Mouse (Mus musculus) G1E (cell line): ENCODE results near the gene Ndufb10.

Experiments used
- CTCF ChIP-seq: IDR thresholded peaks from 2 replicates; pipeline ENCODE4 v1.5.1; 2012; ENCODE audit warnings: low read depth, low read length, inconsistent platforms, mixed read lengths
- POLR2AphosphoS5 ChIP-seq: IDR thresholded peaks from 2 replicates; pipeline ENCODE4 v1.6.1; 2012; ENCODE audit warnings: low read depth, low read length, inconsistent platforms; ENCODE audit not compliant: insufficient replicate concordance

DNA sequence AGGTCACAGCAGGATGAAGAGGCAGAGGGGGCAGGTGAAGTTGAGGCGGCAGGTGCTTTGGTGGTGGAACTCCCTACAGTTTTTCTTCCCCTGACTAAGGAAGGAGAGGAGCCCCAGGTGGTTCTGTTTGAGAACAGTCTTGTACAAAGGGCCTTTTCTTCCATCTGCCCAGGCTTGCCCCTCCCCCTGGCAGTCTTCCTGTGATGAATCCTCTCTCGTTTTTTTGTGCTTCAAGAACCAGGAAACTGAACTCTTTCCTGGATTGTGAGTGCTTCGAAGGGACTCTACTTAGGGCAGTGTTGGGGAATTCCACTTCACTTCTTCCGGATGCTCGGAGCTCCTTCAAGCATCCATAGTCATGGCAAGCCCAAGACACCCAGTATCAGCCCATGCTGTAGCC lies 26.3 kb downstream of the Ndufb10 start:
- TF ChIP-seq CTCF = no peak
- no peak for TF ChIP-seq POLR2AphosphoS5
